Mouse (Mus musculus) hindbrain, embryonic 14.5 days (tissue): ENCODE data around the gene AA986860. TPM values are rescaled to one million over a fixed set of nuclear protein-coding genes. Genes with fewer than 3 reads are reported as not detected.

Experiments
- ATAC-seq: fragments of 200-750 bp; cut with Nextera tagmentation; 2 replicates; pipeline ENCODE4 v1.8.0; 2017; ENCODE audit warnings: moderate number of reproducible peaks, mild to moderate bottlenecking, moderate TSS enrichment, moderate library complexity; ENCODE audit not compliant: low FRiP score
- DNase-seq: peaks from one replicate; pipeline ENCODE4 v3.0.0-alpha.2; 2015; ENCODE audit warnings: low spot score
- H3K27ac ChIP-seq: fragments of 300-500 bp; sonication (generic); 2 replicates; pipeline ENCODE4 v1.5.1; 2014; ENCODE audit warnings: mild to moderate bottlenecking, moderate library complexity
- H3K27me3 ChIP-seq: fragments of 300-500 bp; sonication (generic); 2 replicates; pipeline ENCODE4 v1.6.1; 2014; ENCODE audit warnings: mild to moderate bottlenecking, low read length, mixed read lengths; ENCODE audit not compliant: control insufficient read depth, insufficient read depth
- H3K36me3 ChIP-seq: fragments of 300-500 bp; sonication (generic); replicated peaks from 2 replicates; pipeline ENCODE4 v1.6.1; 2014; ENCODE audit not compliant: control insufficient read depth, insufficient read depth
- H3K4me1 ChIP-seq: fragments of 300-500 bp; sonication (generic); replicated peaks from 2 replicates; pipeline ENCODE4 v1.6.1; 2014; ENCODE audit warnings: antibody characterized with exemption, low read length, mixed read lengths; ENCODE audit not compliant: control insufficient read depth, insufficient read depth
- H3K4me2 ChIP-seq: fragments of 300-500 bp; sonication (generic); replicated peaks from 2 replicates; pipeline ENCODE4 v1.6.1; 2014; ENCODE audit warnings: mild to moderate bottlenecking, moderate library complexity
- H3K4me3 ChIP-seq: fragments of 300-500 bp; sonication (generic); replicated peaks from 2 replicates; pipeline ENCODE4 v1.5.1; 2014; ENCODE audit warnings: mild to moderate bottlenecking, low read length
- H3K9ac ChIP-seq: fragments of 300-500 bp; sonication (generic); 2 replicates; pipeline ENCODE4 v1.6.1; 2014
- H3K9me3 ChIP-seq: fragments of 300-500 bp; sonication (generic); 2 replicates; pipeline ENCODE4 v1.6.1; 2016; ENCODE audit warnings: low read length; ENCODE audit not compliant: control insufficient read depth
- WGBS: fragments of 180-500 bp; shearing (Covaris S2); extraction: QIAGEN DNeasy Blood & Tissue Kit; methylation state at CpG from one replicate; pipeline ENCODE4 v1.1.7; 2014; 5-methylcytosine and 5-hydroxymethylcytosine counted together
- polyA plus RNA-seq: library from polyadenylated mRNA; unstranded; fragments of >200 nt; fragmentation: Nextera tagmentation; extraction: Ambion mirVana; gene quantifications from 2 replicates; pipeline ENCODE4 v1.2.1, GENCODE M21; 2014

Gene AA986860
- 0.74 and 1.2 TPM in 2 replicates for polyA plus RNA-seq

DNA sequence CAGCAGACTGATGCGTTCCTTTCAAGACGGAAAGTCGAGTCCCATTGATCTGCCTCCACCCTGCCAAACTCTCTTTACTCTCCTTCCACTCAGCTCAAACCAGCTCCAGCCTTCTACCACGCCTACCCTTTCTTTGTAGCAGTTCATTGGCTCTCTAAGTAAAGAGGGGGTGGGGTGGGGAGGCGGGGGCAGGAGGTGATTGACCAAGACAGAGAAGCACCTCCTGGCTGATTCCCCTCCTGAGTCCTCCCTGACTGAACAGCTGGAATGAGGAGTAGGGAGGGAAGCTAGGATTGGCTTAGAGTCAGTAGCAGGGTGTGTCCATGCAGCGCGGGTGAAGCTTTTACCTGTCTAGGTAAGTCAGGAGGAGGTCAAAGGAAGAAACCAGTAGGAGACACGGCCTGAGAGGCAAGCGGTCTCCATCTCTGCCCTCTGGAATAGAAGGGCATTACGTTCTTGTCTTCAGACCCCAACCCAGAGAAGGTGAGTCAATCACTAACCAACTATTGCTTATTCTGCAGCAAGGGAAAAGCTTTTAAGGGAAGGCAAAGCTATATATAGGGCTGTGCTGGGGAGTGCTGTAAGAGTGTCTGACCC, at the start of gene AA986860:
Gene AA986860 (plus strand): TSS at position 236 of the 597 bp plus-strand sequence.
- H3K27ac ChIP-seq = no peak within 1 kb of the TSS
- ATAC-seq = peak; percentile 53; the same call in 1 of the 2 replicates

DNA sequence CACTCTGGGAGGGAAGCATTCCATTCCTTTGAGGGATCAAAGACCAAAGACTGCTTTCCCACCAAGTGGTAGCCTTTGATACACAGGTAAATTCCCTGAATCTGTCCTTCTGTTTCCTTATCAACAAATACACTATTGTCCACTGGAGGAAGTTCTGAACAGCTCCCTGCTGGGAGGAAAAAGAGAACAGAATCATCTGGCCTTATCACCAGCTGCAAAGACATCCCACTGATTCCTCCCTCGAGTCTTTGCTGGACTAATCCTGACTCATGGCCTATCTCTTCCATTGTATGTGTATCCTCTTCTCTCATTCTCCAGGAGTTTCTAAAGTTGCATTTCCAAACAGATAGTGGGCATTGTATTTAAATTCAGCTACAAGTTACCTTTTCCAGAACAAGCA, 47.9 kb upstream of the AA986860 start:
- ATAC-seq (no peak), DNase-seq (no peak)
- Histone ChIP-seq H3K4me1 (no peaks in the 10 kb centered on the region), H3K4me2 (no peak overlapping the region), H3K27ac (no peak overlapping the region), H3K36me3 (no peaks in the 10 kb centered on the region), H3K27me3 (no peaks in the 10 kb centered on the region), H3K9ac (no peak overlapping the region), H3K4me3 (no peak overlapping the region), H3K9me3 (no peaks in the 10 kb centered on the region)
- WGBS = 48% methylated on average over 1 of the region's 1 CpGs

More for the DNA sequence above, at the start of gene AA986860:
- Histone ChIP-seq H3K4me1 (no peaks in the 10 kb centered on the region), H3K4me3 (no peak within 1 kb of the TSS), H3K9ac (no peak within 1 kb of the TSS), H3K36me3 (no peaks in the 10 kb centered on the region), H3K9me3 (no peaks in the 10 kb centered on the region), H3K27me3 (no peaks in the 10 kb centered on the region), H3K4me2 (no peak within 1 kb of the TSS; the same call in 1 of the 2 replicates)
- DNase-seq = no peak
- WGBS = 7% methylated on average over 10 of the region's 10 CpGs

DNA sequence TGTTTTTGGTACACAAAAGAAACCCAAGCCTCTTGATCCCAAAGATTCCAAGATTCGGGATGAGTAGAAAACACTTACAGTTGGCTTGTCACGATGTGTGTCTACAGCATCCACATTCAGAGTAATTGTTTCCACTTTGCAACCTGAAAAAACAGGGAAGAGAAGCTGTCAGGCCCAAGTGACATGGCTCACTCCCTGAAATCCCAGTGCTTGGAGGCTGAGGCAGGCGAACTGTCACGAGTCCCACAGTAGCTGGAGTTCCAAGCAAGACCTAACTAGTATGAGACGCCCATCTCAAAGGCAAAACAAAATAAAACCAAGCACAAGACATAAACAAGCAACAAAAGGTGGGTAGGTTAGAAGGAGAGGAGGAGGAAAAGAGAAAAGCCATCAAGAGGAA, 33.2 kb upstream of the AA986860 start:
- no peaks in the 10 kb centered on the region for H3K9me3 ChIP-seq
- 92% methylated on average over 5 of the region's 5 CpGs for WGBS
- no peak overlapping the region for H3K4me2 ChIP-seq

DNA sequence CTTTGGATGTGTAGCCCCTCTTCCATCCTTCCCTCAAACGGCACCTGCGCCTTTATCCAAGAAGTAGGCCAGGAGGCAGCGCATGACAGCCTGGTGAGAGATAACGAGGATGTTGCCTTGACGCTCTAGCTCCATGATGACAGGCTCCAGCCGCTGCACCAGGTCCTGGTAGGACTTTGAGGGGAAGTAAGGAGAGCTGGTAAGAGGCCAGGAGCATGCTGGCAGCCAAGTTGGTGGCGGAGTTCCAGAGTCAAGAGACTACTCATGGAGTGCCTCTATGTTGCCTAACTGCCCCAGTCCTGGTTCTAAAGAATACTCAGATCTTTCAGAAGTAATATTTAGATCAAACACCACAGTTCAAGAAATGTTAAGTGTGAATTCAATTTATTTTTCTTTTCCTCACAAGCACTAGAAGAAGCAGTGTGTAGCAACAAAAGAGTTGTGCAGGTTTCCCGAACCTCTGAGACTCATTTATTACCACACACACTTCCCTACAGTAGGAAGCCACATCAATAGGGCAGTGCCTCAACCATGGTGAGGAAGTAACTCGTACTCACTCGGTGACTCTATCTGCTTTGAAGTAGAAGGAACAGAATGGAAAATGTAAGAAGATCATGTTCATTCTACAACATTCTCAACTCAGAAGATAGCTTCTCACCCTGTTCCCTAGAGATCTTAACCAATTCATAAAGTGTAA, 31.7 kb upstream of the AA986860 start:
- Histone ChIP-seq H3K4me2 (no peak overlapping the region), H3K9ac (no peak overlapping the region), H3K36me3 (peaks cover 93% of the 10 kb centered on the region), H3K9me3 (no peaks in the 10 kb centered on the region), H3K4me3 (no peak overlapping the region), H3K4me1 (no peaks in the 10 kb centered on the region), H3K27ac (no peak overlapping the region), H3K27me3 (no peaks in the 10 kb centered on the region)
- ATAC-seq = no peak
- WGBS = 93% methylated on average over 10 of the region's 10 CpGs
- no peak for DNase-seq

More for the DNA sequence above, 33.2 kb upstream of the AA986860 start:
- no peak overlapping the region for H3K9ac ChIP-seq
- H3K4me3 ChIP-seq = no peak overlapping the region
- no peak for ATAC-seq
- no peaks in the 10 kb centered on the region for H3K27me3 ChIP-seq
- peaks cover 90% of the 10 kb centered on the region for H3K36me3 ChIP-seq
- no peak for DNase-seq
- H3K4me1 ChIP-seq = no peaks in the 10 kb centered on the region
- no peak overlapping the region for H3K27ac ChIP-seq

DNA sequence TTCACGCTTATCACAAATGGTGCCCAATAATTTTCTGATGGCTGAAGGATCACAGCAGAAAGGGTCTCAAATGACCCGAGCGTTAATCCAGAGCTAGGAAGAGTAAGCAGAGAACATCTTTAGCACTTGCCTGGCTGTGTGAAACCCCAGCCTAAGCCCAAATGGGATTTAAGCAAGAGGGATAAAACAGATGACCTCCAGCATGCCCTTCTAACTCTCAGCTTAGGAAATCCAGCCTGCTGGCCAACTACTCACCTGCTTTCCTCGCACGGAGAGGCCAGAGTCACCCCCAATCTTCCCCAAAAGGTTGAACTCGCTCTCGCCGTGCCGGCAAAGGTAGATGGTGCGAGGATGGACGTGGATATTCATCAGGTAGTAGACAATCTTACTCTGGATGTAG, 29.8 kb upstream of the AA986860 start:
- WGBS = 96% methylated on average over 11 of the region's 11 CpGs
- Histone ChIP-seq H3K9ac (no peak overlapping the region), H3K9me3 (no peaks in the 10 kb centered on the region), H3K4me3 (no peak overlapping the region), H3K27ac (no peak overlapping the region), H3K36me3 (peaks cover 97% of the 10 kb centered on the region), H3K4me1 (no peaks in the 10 kb centered on the region), H3K27me3 (no peaks in the 10 kb centered on the region), H3K4me2 (no peak overlapping the region)
- no peak for ATAC-seq
- no peak for DNase-seq

DNA sequence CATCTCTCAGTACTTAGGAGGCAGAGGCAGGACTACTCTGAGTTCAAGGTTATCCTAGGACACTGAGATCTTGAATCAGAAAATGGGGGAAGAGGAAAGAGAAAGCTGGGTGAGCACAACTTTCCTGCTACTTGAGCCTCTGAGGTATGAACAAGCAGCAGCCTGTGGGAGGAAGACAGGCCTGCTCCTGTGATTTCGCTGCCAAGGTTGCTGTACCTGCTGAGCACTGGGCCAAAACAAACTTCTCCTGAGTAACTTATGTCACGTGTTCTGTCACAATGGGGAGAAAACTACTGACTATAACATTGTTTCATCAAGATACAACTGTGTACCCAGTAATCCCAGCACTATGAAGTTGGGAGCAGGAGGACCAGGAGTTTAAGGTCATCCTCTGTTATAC, 28.2 kb upstream of the AA986860 start:
- no peak for DNase-seq
- H3K4me3 ChIP-seq = no peak overlapping the region
- H3K36me3 ChIP-seq = peaks cover 93% of the 10 kb centered on the region
- no peak overlapping the region for H3K4me2 ChIP-seq
- H3K9me3 ChIP-seq = no peaks in the 10 kb centered on the region
- no peak overlapping the region for H3K9ac ChIP-seq
- no peaks in the 10 kb centered on the region for H3K4me1 ChIP-seq
- WGBS = 93% methylated on average over 2 of the region's 2 CpGs
- no peaks in the 10 kb centered on the region for H3K27me3 ChIP-seq
- no peak for ATAC-seq
- H3K27ac ChIP-seq = no peak overlapping the region

DNA sequence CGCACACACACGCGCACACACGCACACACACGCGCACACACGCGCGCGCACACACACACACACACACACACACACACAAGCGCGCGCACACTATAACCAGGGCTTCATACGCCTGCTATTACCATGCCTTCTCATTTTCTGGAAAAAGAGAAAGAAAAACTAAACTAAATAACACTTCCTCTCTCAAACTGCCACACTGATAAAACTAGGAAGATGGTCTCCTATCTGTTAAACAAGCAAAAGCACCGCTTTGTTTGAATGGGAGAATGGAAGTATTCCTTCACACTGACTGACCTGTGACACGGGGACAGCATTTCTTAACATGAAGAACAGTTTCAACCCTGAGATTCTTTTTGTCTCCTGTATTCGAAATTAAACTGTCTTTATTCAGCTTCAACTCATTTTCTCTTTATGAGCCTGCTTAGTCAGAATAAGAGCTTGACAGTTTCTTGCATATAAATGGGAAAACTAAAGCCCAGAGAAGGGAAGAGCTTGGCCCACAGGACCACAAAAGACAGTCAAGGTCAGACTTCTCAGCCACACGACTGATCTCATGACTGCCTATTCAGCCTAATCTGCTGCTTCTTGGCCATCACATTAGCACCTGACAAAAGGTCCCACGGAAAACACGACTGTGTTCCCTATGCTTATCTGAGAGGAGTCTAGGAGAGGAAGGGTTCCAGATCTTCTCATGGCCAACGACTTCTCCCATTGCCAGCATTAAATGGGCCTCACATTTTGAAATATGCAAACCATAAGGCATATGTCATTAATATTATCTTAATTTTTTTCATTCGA, 21.3 kb upstream of the AA986860 start:
- H3K4me3 ChIP-seq = no peak overlapping the region
- H3K27me3 ChIP-seq = no peaks in the 10 kb centered on the region
- no peak overlapping the region for H3K4me2 ChIP-seq
- ATAC-seq (no peak), DNase-seq (no peak)
- H3K4me1 ChIP-seq = no peaks in the 10 kb centered on the region
- 89% methylated on average over 22 of the region's 22 CpGs for WGBS
- H3K27ac ChIP-seq = no peak overlapping the region
- no peaks in the 10 kb centered on the region for H3K9me3 ChIP-seq
- no peak overlapping the region for H3K9ac ChIP-seq
- peaks cover 44% of the 10 kb centered on the region for H3K36me3 ChIP-seq

DNA sequence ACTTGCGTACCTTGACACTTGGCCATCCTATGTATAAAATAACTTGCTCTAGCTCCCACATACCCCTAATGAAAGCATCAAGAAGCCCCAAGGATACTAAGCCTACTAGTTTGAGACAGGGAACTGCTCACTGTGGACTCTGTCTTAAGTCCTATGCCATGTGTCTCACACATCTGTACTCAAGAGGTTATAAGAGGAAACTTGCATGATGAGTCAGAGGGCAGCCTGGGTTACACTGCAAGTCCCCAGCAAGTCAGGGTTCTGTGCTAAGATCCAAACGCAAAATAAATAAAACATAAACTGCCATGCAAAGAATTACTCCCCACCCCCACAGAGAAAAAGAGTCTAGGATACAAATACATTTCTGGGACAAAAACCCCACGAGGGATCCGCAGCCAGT, 17.7 kb upstream of the AA986860 start:
- Histone ChIP-seq H3K9ac (no peak overlapping the region), H3K4me3 (no peak overlapping the region), H3K27ac (no peak overlapping the region), H3K36me3 (peaks cover 20% of the 10 kb centered on the region; the same call in 1 of the 2 replicates), H3K4me1 (peaks cover 10% of the 10 kb centered on the region), H3K27me3 (no peaks in the 10 kb centered on the region), H3K4me2 (no peak overlapping the region), H3K9me3 (no peaks in the 10 kb centered on the region)
- ATAC-seq (no peak), DNase-seq (no peak)
- 78% methylated on average over 4 of the region's 4 CpGs for WGBS

DNA sequence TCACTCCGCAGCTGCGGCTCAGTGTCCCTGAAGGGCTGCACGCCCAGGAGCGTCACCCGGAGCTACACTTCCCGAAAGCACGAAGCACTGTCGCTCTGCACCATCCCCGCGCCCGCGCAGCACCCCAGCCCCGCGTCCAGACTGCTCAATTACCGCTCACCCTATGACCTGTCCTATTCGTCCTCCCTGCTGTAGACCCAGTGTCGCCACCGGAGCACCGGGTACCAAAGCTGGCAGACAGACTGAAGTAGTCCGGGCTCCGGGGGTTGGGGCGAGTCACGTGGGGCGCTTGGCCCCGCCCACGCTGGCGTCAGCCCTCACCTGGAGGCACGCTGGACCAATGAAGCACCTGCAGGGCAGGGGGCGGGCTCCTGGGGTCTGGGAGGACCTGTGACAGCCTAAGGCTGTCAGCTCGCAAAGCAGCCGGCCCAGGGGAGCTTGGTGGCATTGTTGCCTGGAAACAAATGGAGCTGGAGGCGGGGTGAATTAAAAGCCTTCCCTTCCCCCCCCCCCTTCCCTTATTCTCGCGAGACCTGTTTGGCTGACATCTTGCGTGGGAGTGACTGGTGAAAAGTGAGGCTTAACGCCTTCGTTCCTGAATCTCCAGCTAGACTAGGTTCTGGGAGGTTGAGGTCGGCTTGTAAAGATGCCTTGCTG, 16.1 kb upstream of the AA986860 start, which contains the start of gene Gm29427:
Gene Gm29427 (minus strand): TSS at position 239 of the 657 bp plus-strand sequence.
- Histone ChIP-seq H3K27ac (peak within 1 kb of the TSS; percentile 88), H3K4me1 (peaks cover 14% of the 10 kb centered on the region), H3K4me3 (peak within 1 kb of the TSS; percentile 97), H3K27me3 (no peaks in the 10 kb centered on the region), H3K4me2 (peak within 1 kb of the TSS; percentile 98), H3K36me3 (peaks cover 16% of the 10 kb centered on the region; the same call in 1 of the 2 replicates), H3K9me3 (no peaks in the 10 kb centered on the region), H3K9ac (peak within 1 kb of the TSS; percentile 99)
- peak; percentile 95 for ATAC-seq
- DNase-seq = peak; percentile 86
- under 1% methylated on average over 38 of the region's 38 CpGs for WGBS
